Mouse (Mus musculus): ENCODE results near the gene Smarca1. TPM values are rescaled to one million over a fixed set of nuclear protein-coding genes. Genes with fewer than 3 reads are reported as not detected.

Gene Smarca1
- polyA plus RNA-seq, 1 experiment from 2014 or later = 26.7 TPM

GRCm38 (mm10) chrX:47891243-47891906 is 1.4 kb downstream of the Smarca1 start:
- 20% methylated on average over 11 of the region's 12 CpGs for WGBS
- Histone ChIP-seq H3K4me1 (no peaks in the 10 kb centered on the region), H3K9me3 (replicated peaks) (no peaks in the 10 kb centered on the region), H3K9ac (peak overlapping the region; percentile 60; the same call in 1 of the 2 replicates), H3K27ac (no peak overlapping the region), H3K36me3 (no peaks in the 10 kb centered on the region), H3K27me3 (no peaks in the 10 kb centered on the region), H3K4me3 (replicated peaks) (peak overlapping the region; percentile 61), H3K4me2 (peak overlapping the region; percentile 74)
- peak; percentile 75; the same call in 1 of the 2 replicates for ATAC-seq (replicated peaks; ENCODE audit: low FRiP score)

- H3K9me3 ChIP-seq (replicated peaks) = no peaks in the 10 kb centered on the region
- H3K4me1 ChIP-seq = no peaks in the 10 kb centered on the region
- H3K27ac ChIP-seq = no peak overlapping the region
- no peak overlapping the region for H3K4me3 ChIP-seq (replicated peaks)
- H3K36me3 ChIP-seq = no peaks in the 10 kb centered on the region
- no peak overlapping the region for H3K9ac ChIP-seq
- H3K4me2 ChIP-seq = no peak overlapping the region
- ATAC-seq (replicated peaks; ENCODE audit: low FRiP score) = no peak
- H3K27me3 ChIP-seq = no peaks in the 10 kb centered on the region
- WGBS = 56% methylated on average over 2 of the region's 2 CpGs
Measured at GRCm38 (mm10) chrX:47887401-47887800, 5.4 kb downstream of the Smarca1 start.

GRCm38 (mm10) chrX:47882813-47883212 is 10.0 kb downstream of the Smarca1 start:
- Histone ChIP-seq H3K4me3 (replicated peaks) (no peak overlapping the region), H3K27me3 (no peaks in the 10 kb centered on the region), H3K9ac (no peak overlapping the region), H3K9me3 (replicated peaks) (no peaks in the 10 kb centered on the region), H3K27ac (no peak overlapping the region), H3K4me2 (no peak overlapping the region), H3K4me1 (no peaks in the 10 kb centered on the region), H3K36me3 (no peaks in the 10 kb centered on the region)
- WGBS = 77% methylated on average over 6 of the region's 6 CpGs
- ATAC-seq (replicated peaks; ENCODE audit: low FRiP score) = no peak

- no peak; the same call in 1 of the 2 replicates for ATAC-seq (replicated peaks; ENCODE audit: low FRiP score)
- Histone ChIP-seq H3K36me3 (no peaks in the 10 kb centered on the region), H3K4me2 (no peak overlapping the region), H3K27ac (peak overlapping the region; percentile 22; the same call in 1 of the 2 replicates), H3K4me3 (replicated peaks) (no peak overlapping the region), H3K9ac (no peak overlapping the region), H3K9me3 (replicated peaks) (no peaks in the 10 kb centered on the region), H3K27me3 (no peaks in the 10 kb centered on the region), H3K4me1 (no peaks in the 10 kb centered on the region)
- 45% methylated on average over 2 of the region's 2 CpGs for WGBS
Measured at GRCm38 (mm10) chrX:47880052-47880451, 12.7 kb downstream of the Smarca1 start.

- H3K4me2 ChIP-seq = no peak overlapping the region
- ATAC-seq (replicated peaks; ENCODE audit: low FRiP score) = no peak
- H3K36me3 ChIP-seq = no peaks in the 10 kb centered on the region
- no peak overlapping the region for H3K27ac ChIP-seq
- no peaks in the 10 kb centered on the region for H3K9me3 ChIP-seq (replicated peaks)
- 89% methylated on average over 1 of the region's 1 CpGs for WGBS
- H3K4me1 ChIP-seq = no peaks in the 10 kb centered on the region
- no peak overlapping the region for H3K4me3 ChIP-seq (replicated peaks)
- H3K27me3 ChIP-seq = no peaks in the 10 kb centered on the region
- H3K9ac ChIP-seq = no peak overlapping the region
Measured at GRCm38 (mm10) chrX:47858544-47858943, 34.2 kb downstream of the Smarca1 start.

GRCm38 (mm10) chrX:47835835-47836195 is 57.0 kb downstream of the Smarca1 start:
- Histone ChIP-seq H3K9ac (no peak overlapping the region), H3K36me3 (no peaks in the 10 kb centered on the region), H3K9me3 (replicated peaks) (no peaks in the 10 kb centered on the region), H3K27me3 (no peaks in the 10 kb centered on the region), H3K4me2 (no peak overlapping the region), H3K4me3 (replicated peaks) (no peak overlapping the region), H3K4me1 (no peaks in the 10 kb centered on the region), H3K27ac (no peak overlapping the region)
- WGBS = 52% methylated on average over 1 of the region's 1 CpGs
- ATAC-seq (replicated peaks; ENCODE audit: low FRiP score) = no peak

- Histone ChIP-seq H3K4me3 (replicated peaks) (no peak overlapping the region), H3K27me3 (no peaks in the 10 kb centered on the region), H3K4me1 (no peaks in the 10 kb centered on the region), H3K36me3 (no peaks in the 10 kb centered on the region), H3K9ac (no peak overlapping the region), H3K27ac (no peak overlapping the region), H3K4me2 (no peak overlapping the region), H3K9me3 (replicated peaks) (no peaks in the 10 kb centered on the region)
- 63% methylated on average over 6 of the region's 6 CpGs for WGBS
- ATAC-seq (replicated peaks; ENCODE audit: low FRiP score) = no peak
Measured at GRCm38 (mm10) chrX:47835098-47835834, 57.5 kb downstream of the Smarca1 start.

GRCm38 (mm10) chrX:47833431-47833830 is 59.3 kb downstream of the Smarca1 start:
- Histone ChIP-seq H3K4me2 (no peak overlapping the region), H3K4me3 (replicated peaks) (no peak overlapping the region), H3K27me3 (no peaks in the 10 kb centered on the region), H3K27ac (no peak overlapping the region), H3K9ac (no peak overlapping the region), H3K4me1 (no peaks in the 10 kb centered on the region), H3K9me3 (replicated peaks) (no peaks in the 10 kb centered on the region), H3K36me3 (no peaks in the 10 kb centered on the region)
- ATAC-seq (replicated peaks; ENCODE audit: low FRiP score) = no peak
- 87% methylated on average over 2 of the region's 2 CpGs for WGBS

- H3K9me3 ChIP-seq (replicated peaks) = no peaks in the 10 kb centered on the region
- H3K27me3 ChIP-seq = no peaks in the 10 kb centered on the region
- H3K4me3 ChIP-seq (replicated peaks) = no peak overlapping the region
- H3K27ac ChIP-seq = no peak overlapping the region
- no peak for ATAC-seq (replicated peaks; ENCODE audit: low FRiP score)
- no peaks in the 10 kb centered on the region for H3K4me1 ChIP-seq
- H3K36me3 ChIP-seq = no peaks in the 10 kb centered on the region
- H3K9ac ChIP-seq = no peak overlapping the region
- WGBS = 66% methylated on average over 2 of the region's 2 CpGs
- no peak overlapping the region for H3K4me2 ChIP-seq
Measured at GRCm38 (mm10) chrX:47820566-47820965, 72.2 kb downstream of the Smarca1 start.

- 79% methylated on average over 2 of the region's 2 CpGs for WGBS
- no peaks in the 10 kb centered on the region for H3K4me1 ChIP-seq
- no peaks in the 10 kb centered on the region for H3K9me3 ChIP-seq (replicated peaks)
- no peak overlapping the region for H3K9ac ChIP-seq
- H3K36me3 ChIP-seq = no peaks in the 10 kb centered on the region
- no peaks in the 10 kb centered on the region for H3K27me3 ChIP-seq
- ATAC-seq (replicated peaks; ENCODE audit: low FRiP score) = no peak
- H3K4me3 ChIP-seq (replicated peaks) = no peak overlapping the region
- no peak overlapping the region for H3K4me2 ChIP-seq
- no peak overlapping the region for H3K27ac ChIP-seq
Measured at GRCm38 (mm10) chrX:47808717-47809116, 84.1 kb downstream of the Smarca1 start.

GRCm38 (mm10) chrX:47764440-47764839 is 128.3 kb downstream of the Smarca1 start:
- Histone ChIP-seq H3K27me3 (no peaks in the 10 kb centered on the region), H3K36me3 (no peaks in the 10 kb centered on the region), H3K4me2 (no peak overlapping the region), H3K9me3 (replicated peaks) (no peaks in the 10 kb centered on the region), H3K27ac (no peak overlapping the region), H3K9ac (no peak overlapping the region), H3K4me3 (replicated peaks) (no peak overlapping the region), H3K4me1 (no peaks in the 10 kb centered on the region)
- no peak for ATAC-seq (replicated peaks; ENCODE audit: low FRiP score)
- WGBS = 80% methylated on average over 1 of the region's 1 CpGs

GRCm38 (mm10) chrX:47760212-47760611 is 132.6 kb downstream of the Smarca1 start:
- H3K4me1 ChIP-seq = no peaks in the 10 kb centered on the region
- H3K4me2 ChIP-seq = no peak overlapping the region
- 33% methylated on average over 1 of the region's 1 CpGs for WGBS
- H3K27ac ChIP-seq = no peak overlapping the region
- H3K4me3 ChIP-seq (replicated peaks) = no peak overlapping the region
- H3K36me3 ChIP-seq = no peaks in the 10 kb centered on the region
- no peaks in the 10 kb centered on the region for H3K9me3 ChIP-seq (replicated peaks)
- no peaks in the 10 kb centered on the region for H3K27me3 ChIP-seq
- no peak overlapping the region for H3K9ac ChIP-seq
- no peak for ATAC-seq (replicated peaks; ENCODE audit: low FRiP score)

Data from kidney, embryonic 15.5 days (tissue).